Mouse (Mus musculus) heart, embryonic 15.5 days (tissue): ENCODE results near the gene Tmem132e. TPM values are rescaled to one million over a fixed set of nuclear protein-coding genes. Genes with fewer than 3 reads are reported as not detected.

ENCODE experiments used
- ATAC-seq: fragments of 200-750 bp; cut with Nextera tagmentation; replicated peaks from 2 replicates; pipeline ENCODE4 v1.8.0; 2017; ENCODE audit warnings: low read depth, moderate TSS enrichment; ENCODE audit not compliant: insufficient number of reproducible peaks, insufficient read depth, low FRiP score
- H3K27ac ChIP-seq: fragments of 300-500 bp; sonication (generic); 2 replicates; pipeline ENCODE4 v1.5.1; 2015; ENCODE audit warnings: mild to moderate bottlenecking, inconsistent platforms
- H3K27me3 ChIP-seq: fragments of 300-500 bp; sonication (generic); 2 replicates; pipeline ENCODE4 v1.6.1; 2015; ENCODE audit warnings: inconsistent platforms
- H3K36me3 ChIP-seq: fragments of 300-500 bp; sonication (generic); 2 replicates; pipeline ENCODE4 v1.6.1; 2015; ENCODE audit warnings: mild to moderate bottlenecking, inconsistent platforms
- H3K4me1 ChIP-seq: fragments of 300-500 bp; sonication (generic); replicated peaks from 2 replicates; pipeline ENCODE4 v1.6.1; 2015; ENCODE audit warnings: inconsistent platforms
- H3K4me2 ChIP-seq: fragments of 300-500 bp; sonication (generic); 2 replicates; pipeline ENCODE4 v1.6.1; 2015; ENCODE audit warnings: inconsistent platforms, mild to moderate bottlenecking, moderate library complexity
- H3K4me3 ChIP-seq: fragments of 300-500 bp; sonication (generic); 2 replicates; pipeline ENCODE4 v1.5.1; 2015; ENCODE audit warnings: mild to moderate bottlenecking, inconsistent platforms
- H3K9ac ChIP-seq: fragments of 300-500 bp; sonication (generic); 2 replicates; pipeline ENCODE4 v1.6.1; 2015; ENCODE audit warnings: mild to moderate bottlenecking, inconsistent platforms
- H3K9me3 ChIP-seq: fragments of 300-500 bp; sonication (generic); replicated peaks from 2 replicates; pipeline ENCODE4 v1.6.1; 2016; ENCODE audit warnings: inconsistent platforms
- WGBS: fragments of 180-500 bp; shearing (Covaris S2); methylation state at CpG from one replicate; pipeline ENCODE4 v1.1.7; 2015; ENCODE audit warnings: mixed read lengths; 5-methylcytosine and 5-hydroxymethylcytosine counted together
- polyA plus RNA-seq: library from polyadenylated mRNA; unstranded; fragments of >200 nt; fragmentation: Nextera tagmentation; extraction: Ambion mirVana; gene quantifications from 2 replicates; pipeline ENCODE4 v1.2.1, GENCODE M21; 2015

Gene Tmem132e
- polyA plus RNA-seq: 0.06 and 0.22 TPM in 2 replicates

- Histone ChIP-seq H3K4me1 (peaks cover 33% of the 10 kb centered on the region), H3K9ac (peak within 1 kb of the TSS; percentile 39), H3K9me3 (no peaks in the 10 kb centered on the region), H3K27ac (no peak within 1 kb of the TSS), H3K4me2 (peak within 1 kb of the TSS; percentile 92), H3K36me3 (no peaks in the 10 kb centered on the region), H3K27me3 (peaks cover 96% of the 10 kb centered on the region), H3K4me3 (peak within 1 kb of the TSS; percentile 56)
- ATAC-seq: no peak
- WGBS: under 1% methylated on average over 85 of the region's 88 CpGs
These were observed at the start of gene Tmem132e for GRCm38 (mm10) chr11:82388371-82389313. Gene Tmem132e, plus strand, starts transcription at chr11:82388900.

- H3K4me3 ChIP-seq: no peak overlapping the region
- no peak overlapping the region for H3K9ac ChIP-seq
- H3K36me3 ChIP-seq: no peaks in the 10 kb centered on the region
- peak; percentile 74 for ATAC-seq
- no peaks in the 10 kb centered on the region for H3K27me3 ChIP-seq
- no peaks in the 10 kb centered on the region for H3K9me3 ChIP-seq
- H3K4me2 ChIP-seq: 0 out of 2 replicates have a peak overlapping the region, but pooled peaks have one; percentile 2
- 10% methylated on average over 7 of the region's 7 CpGs for WGBS
- H3K27ac ChIP-seq: peak overlapping the region; percentile 37
- peaks cover 9% of the 10 kb centered on the region; the same call in 1 of the 2 replicates for H3K4me1 ChIP-seq
These were observed 48.7 kb upstream of the Tmem132e start for GRCm38 (mm10) chr11:82339921-82340401.

GRCm38 (mm10) chr11:82340416-82340815 lies 48.3 kb upstream of the Tmem132e start:
- 0 out of 2 replicates have a peak overlapping the region, but pooled peaks have one; percentile 2 for H3K4me2 ChIP-seq
- no peak overlapping the region for H3K9ac ChIP-seq
- no peaks in the 10 kb centered on the region for H3K27me3 ChIP-seq
- ATAC-seq: peak; percentile 55; the same call in 1 of the 2 replicates
- peak overlapping the region; percentile 37 for H3K27ac ChIP-seq
- 27% methylated on average over 6 of the region's 6 CpGs for WGBS
- H3K4me1 ChIP-seq: peaks cover 9% of the 10 kb centered on the region; the same call in 1 of the 2 replicates
- no peak overlapping the region for H3K4me3 ChIP-seq
- H3K36me3 ChIP-seq: no peaks in the 10 kb centered on the region
- no peaks in the 10 kb centered on the region for H3K9me3 ChIP-seq

GRCm38 (mm10) chr11:82340900-82341299 lies 47.8 kb upstream of the Tmem132e start:
- Histone ChIP-seq H3K9ac (no peak overlapping the region), H3K27ac (peak overlapping the region; percentile 37; the same call in 1 of the 2 replicates), H3K4me3 (no peak overlapping the region), H3K4me2 (0 out of 2 replicates have a peak overlapping the region, but pooled peaks have one; percentile 2), H3K36me3 (no peaks in the 10 kb centered on the region), H3K4me1 (peaks cover 9% of the 10 kb centered on the region; the same call in 1 of the 2 replicates), H3K27me3 (no peaks in the 10 kb centered on the region), H3K9me3 (no peaks in the 10 kb centered on the region)
- 0 out of 2 replicates have a peak, but pooled peaks have one; percentile 27 for ATAC-seq
- WGBS: 22% methylated on average over 2 of the region's 2 CpGs

- Histone ChIP-seq H3K4me3 (no peak overlapping the region), H3K4me2 (no peak overlapping the region), H3K27me3 (no peaks in the 10 kb centered on the region), H3K4me1 (no peaks in the 10 kb centered on the region), H3K36me3 (no peaks in the 10 kb centered on the region), H3K27ac (no peak overlapping the region), H3K9me3 (no peaks in the 10 kb centered on the region), H3K9ac (no peak overlapping the region)
- no peak for ATAC-seq
- 70% methylated on average over 10 of the region's 10 CpGs for WGBS
These were observed 37.7 kb upstream of the Tmem132e start for GRCm38 (mm10) chr11:82351039-82351438.

- Histone ChIP-seq H3K27ac (no peak overlapping the region), H3K4me2 (no peak overlapping the region), H3K4me1 (no peaks in the 10 kb centered on the region), H3K4me3 (no peak overlapping the region), H3K9me3 (no peaks in the 10 kb centered on the region), H3K36me3 (no peaks in the 10 kb centered on the region), H3K27me3 (peaks cover 12% of the 10 kb centered on the region; the same call in 1 of the 2 replicates), H3K9ac (no peak overlapping the region)
- WGBS: 76% methylated on average over 11 of the region's 11 CpGs
- no peak for ATAC-seq
These were observed 18.5 kb upstream of the Tmem132e start for GRCm38 (mm10) chr11:82370151-82370550.

GRCm38 (mm10) chr11:82371577-82371976 lies 17.1 kb upstream of the Tmem132e start:
- WGBS: 67% methylated on average over 4 of the region's 4 CpGs
- no peak for ATAC-seq

GRCm38 (mm10) chr11:82380606-82381202 lies 8.0 kb upstream of the Tmem132e start:
- Histone ChIP-seq H3K4me2 (no peak overlapping the region), H3K27ac (no peak overlapping the region), H3K9ac (no peak overlapping the region), H3K9me3 (no peaks in the 10 kb centered on the region), H3K4me1 (0 out of 2 replicates have a peak, but pooled peaks cover 2% of the 10 kb centered on the region), H3K27me3 (peaks cover 50% of the 10 kb centered on the region), H3K36me3 (no peaks in the 10 kb centered on the region), H3K4me3 (no peak overlapping the region)
- WGBS: 34% methylated on average over 3 of the region's 3 CpGs
- ATAC-seq: no peak

More at GRCm38 (mm10) chr11:82371577-82371976, 17.1 kb upstream of the Tmem132e start:
- H3K4me2 ChIP-seq: no peak overlapping the region
- no peaks in the 10 kb centered on the region for H3K36me3 ChIP-seq
- H3K9ac ChIP-seq: no peak overlapping the region
- no peaks in the 10 kb centered on the region for H3K4me1 ChIP-seq
- H3K9me3 ChIP-seq: no peaks in the 10 kb centered on the region
- H3K27me3 ChIP-seq: peaks cover 12% of the 10 kb centered on the region; the same call in 1 of the 2 replicates
- no peak overlapping the region for H3K4me3 ChIP-seq
- H3K27ac ChIP-seq: no peak overlapping the region

GRCm38 (mm10) chr11:82386970-82387540 lies 1.6 kb upstream of the Tmem132e start:
- Histone ChIP-seq H3K36me3 (no peaks in the 10 kb centered on the region), H3K9ac (no peak overlapping the region), H3K4me2 (peak overlapping the region; percentile 92), H3K27me3 (peaks cover 96% of the 10 kb centered on the region), H3K4me3 (peak overlapping the region; percentile 56), H3K9me3 (no peaks in the 10 kb centered on the region), H3K4me1 (peaks cover 33% of the 10 kb centered on the region), H3K27ac (no peak overlapping the region)
- peak; percentile 37; the same call in 1 of the 2 replicates for ATAC-seq
- under 1% methylated on average over 50 of the region's 51 CpGs for WGBS

- H3K9ac ChIP-seq: 0 out of 2 replicates have a peak overlapping the region, but pooled peaks have one; percentile 17
- WGBS: under 1% methylated on average over 47 of the region's 47 CpGs
These were observed 874 bp upstream of the Tmem132e start for GRCm38 (mm10) chr11:82387711-82388341.

More at GRCm38 (mm10) chr11:82387711-82388341, 874 bp upstream of the Tmem132e start:
- no peaks in the 10 kb centered on the region for H3K36me3 ChIP-seq
- ATAC-seq: no peak
- no peak overlapping the region for H3K27ac ChIP-seq
- H3K4me2 ChIP-seq: peak overlapping the region; percentile 92
- H3K4me1 ChIP-seq: peaks cover 33% of the 10 kb centered on the region
- H3K4me3 ChIP-seq: peak overlapping the region; percentile 56
- H3K27me3 ChIP-seq: peaks cover 98% of the 10 kb centered on the region
- H3K9me3 ChIP-seq: no peaks in the 10 kb centered on the region
